Mouse (Mus musculus) stomach, postnatal 0 days (tissue): Measurements from ENCODE around the gene Polrmt.

Experiments used
- CTCF ChIP-seq: IDR thresholded peaks from 2 replicates; pipeline ENCODE4 v1.5.1; 2016; ENCODE audit warnings: antibody characterized with exemption, low read depth, mild to moderate bottlenecking, moderate library complexity
- EP300 ChIP-seq: optimal IDR thresholded peaks from 2 replicates; pipeline ENCODE3; 2016; ENCODE audit warnings: antibody characterized with exemption

DNA sequence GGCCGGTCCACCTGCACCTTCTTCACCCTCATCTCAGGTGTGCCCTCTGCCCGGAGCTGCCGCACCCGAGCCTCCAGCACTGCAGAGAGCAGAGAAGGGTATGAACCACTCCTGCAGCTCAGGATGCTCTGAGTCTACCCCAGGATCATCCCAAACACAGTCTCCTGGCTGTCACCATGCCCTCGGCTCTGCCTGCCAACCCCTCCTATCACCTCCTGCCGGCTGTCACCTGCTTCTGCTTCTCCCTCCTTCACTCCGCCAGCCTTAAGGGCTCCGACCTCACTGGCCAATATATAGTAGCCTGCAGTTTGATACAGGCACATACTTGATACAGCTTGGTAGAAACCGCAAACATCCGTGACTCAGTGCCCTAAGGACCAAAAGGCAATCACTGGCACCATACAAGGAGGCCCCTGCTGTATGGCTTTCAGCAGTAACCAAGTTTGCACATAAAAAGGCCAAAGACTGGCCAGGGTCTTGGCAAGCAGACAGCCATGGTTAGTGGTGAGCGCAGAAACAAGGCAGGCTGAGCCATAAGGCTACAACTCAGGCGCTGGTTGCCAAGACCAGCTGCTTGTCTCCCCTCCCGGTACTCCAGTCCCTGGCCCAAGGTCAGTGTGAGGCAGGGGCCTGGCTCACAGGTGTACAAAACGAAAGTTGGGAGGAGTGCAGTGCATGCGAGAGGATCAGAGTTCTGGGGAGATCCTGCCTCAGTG is 2.6 kb downstream of the Polrmt start:
- TF ChIP-seq CTCF (no peak), EP300 (no peak)
